Mouse (Mus musculus): ENCODE measurements around the gene Hist3h2ba.

The Hist3h2ba gene

DNA sequence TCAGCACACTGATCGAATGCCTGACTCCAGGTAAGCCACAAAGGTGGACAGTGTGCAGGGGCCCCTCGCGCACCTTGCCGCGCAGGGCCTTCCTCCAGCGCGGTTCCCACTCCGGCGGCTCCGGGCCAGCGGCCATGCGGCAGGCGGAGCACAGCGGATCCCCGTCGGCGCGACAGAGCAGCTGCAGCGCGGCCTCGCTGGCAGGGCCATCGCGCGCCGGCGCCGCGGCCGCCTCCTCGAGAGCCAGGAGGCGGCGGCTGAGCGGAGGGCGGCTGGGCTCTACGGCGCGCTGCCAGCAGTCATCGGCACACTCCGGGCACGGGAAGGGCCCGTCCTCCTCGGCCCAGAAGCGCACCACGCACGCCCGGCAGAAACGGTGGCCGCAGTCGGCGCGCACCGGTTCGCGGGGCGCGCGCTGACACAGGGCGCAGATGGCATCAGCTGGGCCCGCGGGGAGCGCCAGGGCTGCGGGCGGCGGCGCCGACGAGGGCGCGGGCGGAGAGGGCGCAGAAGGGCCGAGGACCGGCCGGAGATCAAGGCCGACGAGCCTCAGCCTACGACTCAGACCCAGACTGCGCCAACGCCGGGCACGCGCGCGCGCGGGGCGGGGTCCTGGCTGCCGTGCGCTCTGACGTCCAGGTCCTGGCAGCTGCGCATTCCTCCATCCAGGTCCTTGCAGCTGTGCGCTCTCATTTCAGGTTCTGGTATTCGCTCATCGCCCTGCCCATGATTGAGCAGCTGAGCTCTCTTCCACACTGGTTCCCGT is 10.2 kb upstream of the Hist3h2ba start, which contains the start of gene Rnf187:
Gene Rnf187, minus strand, starts transcription at position 595 of the 766 bp plus-strand sequence.
- DNase-seq (ENCODE audit: low read depth), result peak; percentile 89

DNA sequence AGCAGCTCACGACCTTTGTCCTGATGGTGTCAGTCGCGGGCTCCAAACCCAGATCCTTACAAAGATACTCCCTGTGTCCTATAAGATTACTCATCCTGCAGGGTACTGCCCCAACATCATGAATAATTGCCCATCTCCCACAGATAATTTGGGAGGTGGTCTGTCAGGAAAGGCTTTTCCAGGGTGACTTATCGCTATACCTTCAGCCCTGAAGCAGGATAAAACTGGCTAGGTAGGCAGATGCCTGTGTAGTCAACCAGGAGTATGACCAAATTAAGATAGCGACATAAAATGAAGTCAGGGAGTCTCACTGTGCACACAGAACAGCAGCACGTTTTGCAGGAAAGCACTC is 9.7 kb upstream of the Hist3h2ba start:
- no peak for DNase-seq (ENCODE audit: low read depth)

DNA sequence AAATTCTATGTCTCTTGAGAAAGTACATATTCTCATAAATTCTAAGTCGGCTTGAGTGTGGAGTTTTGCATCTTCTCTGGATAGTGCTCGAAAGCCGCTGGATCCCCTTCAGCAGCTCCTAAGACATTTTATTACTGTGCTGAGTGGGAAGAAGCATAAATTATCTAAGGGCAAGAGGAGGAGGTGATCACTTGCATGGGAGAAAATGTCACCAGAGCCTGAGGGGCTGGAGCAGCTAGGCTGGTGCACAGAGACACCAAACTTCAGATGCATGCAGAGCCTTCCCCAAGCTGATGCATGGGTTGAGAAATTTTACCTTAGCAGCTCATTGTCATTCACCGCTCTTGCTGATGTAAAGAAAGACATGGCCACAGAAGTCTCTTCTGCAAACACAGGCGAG is 4.6 kb upstream of the Hist3h2ba start:
- no peak for DNase-seq (ENCODE audit: low read depth)

DNA sequence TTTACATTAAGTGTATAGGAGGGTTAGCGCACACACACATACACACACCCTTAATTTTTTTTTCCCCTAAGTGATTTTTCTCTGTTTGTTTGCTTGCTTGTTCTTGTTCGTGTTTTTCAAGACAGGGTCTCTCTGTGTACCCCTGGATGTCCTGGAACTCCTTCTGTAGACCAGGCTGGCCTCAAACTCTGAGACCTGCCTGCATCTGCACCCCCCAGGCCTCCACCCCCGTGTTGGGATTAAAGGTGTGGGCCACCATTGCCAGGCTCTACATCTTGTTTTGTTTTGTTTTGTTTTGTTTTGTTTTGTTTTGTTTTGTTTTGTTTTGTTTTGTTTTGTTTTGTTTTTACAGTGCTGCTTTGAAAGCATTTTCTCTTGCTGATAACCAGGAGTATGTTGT is 1.4 kb upstream of the Hist3h2ba start:
- no peak for DNase-seq (ENCODE audit: low read depth)

DNA sequence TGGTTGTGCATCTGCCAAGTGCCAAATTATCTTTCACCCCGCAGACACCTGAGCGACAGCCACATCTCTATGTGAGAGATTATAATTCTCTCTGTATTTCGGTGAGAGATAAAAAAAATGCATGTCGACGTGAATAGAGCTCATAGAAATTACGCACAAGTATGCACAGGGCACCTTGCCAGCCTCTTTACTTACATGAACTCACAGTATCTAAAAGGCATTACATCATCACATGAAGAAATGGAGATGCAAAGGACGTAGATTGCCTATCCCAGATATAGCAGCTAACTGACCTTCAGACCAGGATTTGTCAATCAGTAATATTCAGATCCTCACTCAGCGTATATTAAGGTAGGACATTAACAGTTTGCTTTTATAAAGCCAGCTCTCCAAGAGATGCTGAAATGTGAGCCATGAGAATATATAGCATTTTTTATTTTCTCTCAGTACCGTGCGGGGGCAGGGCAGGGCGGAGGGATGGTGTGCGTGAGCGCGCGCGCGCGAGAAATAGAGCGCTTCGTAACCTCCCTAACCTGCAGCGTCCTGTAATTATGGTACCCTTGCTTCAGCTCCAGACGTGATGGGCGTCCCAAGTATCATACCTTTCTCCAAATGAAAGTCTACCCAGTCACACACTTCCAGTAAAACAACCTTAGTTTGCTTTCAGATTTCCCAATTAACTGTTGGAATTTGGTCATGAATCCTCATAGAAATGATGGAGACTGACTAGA is 757 bp upstream of the Hist3h2ba start:
- DNase-seq (ENCODE audit: low read depth), result no peak

DNA sequence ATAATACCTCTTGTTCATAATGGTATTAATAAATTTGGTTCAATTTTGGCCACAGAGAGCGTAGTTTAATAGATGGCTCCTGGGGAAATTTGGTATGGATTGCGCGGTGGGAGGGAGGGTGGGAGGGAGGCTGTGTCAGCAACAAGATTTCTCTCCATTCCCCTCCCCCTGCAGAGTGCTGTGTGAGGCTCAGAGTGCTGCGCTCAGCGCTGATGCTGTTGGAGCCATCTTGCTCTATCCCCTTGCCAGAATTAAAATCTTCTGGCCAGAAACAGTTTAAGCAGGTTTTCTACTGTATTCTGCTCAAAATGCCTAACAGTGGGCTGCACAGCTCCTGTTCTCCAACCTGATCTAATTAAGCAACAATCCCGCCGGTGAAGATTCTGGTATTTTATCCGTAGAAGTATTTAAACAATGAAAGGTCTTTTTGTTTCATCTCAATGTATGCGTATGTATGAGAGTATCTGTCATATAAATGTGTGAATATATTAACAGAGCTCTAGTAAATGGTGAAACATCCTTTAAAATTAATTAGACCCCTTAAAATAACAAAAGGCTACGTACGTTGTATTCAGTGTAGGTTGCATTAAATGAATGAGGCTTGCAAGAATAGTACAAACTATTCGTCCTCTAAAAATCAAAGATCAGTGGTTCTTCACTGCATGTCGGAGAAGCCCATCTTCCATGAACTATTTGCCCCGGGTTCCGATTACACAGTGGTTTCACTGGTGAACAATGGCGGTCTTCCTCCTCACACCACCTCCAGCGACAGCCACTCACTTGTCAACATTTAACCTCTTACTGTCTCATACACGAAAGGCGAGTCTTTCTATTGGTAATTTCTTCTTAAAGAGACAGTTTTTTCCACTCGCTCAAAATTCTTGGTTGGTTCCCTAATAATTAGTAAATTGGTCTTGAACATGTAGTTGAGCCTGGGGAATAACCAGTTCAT is 1.0 kb downstream of the Hist3h2ba start:
- DNase-seq (ENCODE audit: low read depth), result no peak

DNA sequence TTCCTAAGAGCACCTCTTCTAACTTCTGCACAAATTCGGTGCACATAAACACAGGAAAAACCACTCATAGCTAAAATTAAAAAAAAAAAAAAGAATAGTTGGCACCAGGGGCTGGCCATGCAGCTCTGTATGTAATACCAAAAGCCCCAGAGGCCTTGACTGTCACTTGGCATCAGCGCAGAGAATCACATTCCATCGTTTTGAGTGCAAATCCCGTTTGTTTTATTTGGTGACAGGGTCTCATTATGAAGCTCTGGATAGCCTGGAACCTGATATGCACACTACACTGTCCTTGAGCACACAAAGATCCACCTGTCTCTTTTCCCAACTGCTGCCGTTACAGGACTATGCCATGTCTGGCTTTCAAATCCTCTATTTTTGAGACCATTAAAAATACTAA is 2.5 kb downstream of the Hist3h2ba start:
- DNase-seq (ENCODE audit: low read depth), result no peak

DNA sequence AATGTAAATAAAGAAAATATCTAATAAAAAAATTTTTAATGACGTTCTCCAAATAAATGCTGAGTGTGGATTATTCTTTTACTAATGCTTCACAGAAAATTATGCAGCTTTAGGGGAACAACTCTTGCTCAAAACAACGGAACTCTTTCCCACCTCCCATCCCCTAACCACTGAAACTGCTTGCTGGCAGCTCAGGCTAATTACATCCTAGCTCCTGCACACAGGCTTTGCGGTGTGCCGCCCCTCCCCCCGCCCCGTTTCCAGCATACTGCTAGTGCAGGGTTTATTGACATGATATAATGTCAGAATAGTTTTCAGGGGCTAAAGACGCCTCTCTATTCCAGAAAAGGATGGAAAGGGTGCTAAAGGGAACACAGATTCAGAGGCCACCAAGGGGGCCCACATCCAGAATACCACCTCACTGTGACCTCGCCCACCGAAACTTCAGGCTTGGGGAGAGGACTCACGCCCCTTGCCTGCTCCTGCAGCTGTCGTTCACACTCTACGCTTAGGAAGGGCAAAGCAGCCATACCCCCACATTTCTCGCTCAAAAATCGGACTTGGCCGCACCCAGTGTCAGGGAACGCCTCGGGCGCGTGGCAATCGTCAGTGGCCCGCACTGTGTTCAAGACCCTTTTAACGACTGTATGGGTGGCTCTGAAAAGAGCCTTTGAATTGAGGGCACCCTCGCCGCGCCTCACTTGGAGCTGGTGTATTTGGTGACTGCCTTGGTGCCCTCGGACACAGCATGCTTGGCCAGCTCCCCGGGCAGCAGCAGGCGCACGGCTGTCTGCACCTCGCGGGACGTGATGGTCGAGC is 4.8 kb downstream of the Hist3h2ba start:
- DNase-seq (ENCODE audit: low read depth), result peak; percentile 72

DNA sequence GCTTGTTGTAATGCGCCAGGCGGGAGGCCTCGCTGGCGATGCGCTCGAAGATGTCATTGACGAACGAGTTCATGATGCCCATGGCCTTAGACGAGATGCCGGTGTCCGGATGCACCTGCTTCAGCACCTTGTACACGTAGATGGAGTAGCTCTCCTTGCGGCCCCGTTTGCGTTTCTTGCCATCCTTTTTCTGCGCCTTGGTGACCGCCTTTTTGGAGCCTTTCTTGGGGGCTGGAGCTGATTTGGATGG is 5.4 kb downstream of the Hist3h2ba start:
- DNase-seq (ENCODE audit: low read depth), result peak; percentile 39

DNA sequence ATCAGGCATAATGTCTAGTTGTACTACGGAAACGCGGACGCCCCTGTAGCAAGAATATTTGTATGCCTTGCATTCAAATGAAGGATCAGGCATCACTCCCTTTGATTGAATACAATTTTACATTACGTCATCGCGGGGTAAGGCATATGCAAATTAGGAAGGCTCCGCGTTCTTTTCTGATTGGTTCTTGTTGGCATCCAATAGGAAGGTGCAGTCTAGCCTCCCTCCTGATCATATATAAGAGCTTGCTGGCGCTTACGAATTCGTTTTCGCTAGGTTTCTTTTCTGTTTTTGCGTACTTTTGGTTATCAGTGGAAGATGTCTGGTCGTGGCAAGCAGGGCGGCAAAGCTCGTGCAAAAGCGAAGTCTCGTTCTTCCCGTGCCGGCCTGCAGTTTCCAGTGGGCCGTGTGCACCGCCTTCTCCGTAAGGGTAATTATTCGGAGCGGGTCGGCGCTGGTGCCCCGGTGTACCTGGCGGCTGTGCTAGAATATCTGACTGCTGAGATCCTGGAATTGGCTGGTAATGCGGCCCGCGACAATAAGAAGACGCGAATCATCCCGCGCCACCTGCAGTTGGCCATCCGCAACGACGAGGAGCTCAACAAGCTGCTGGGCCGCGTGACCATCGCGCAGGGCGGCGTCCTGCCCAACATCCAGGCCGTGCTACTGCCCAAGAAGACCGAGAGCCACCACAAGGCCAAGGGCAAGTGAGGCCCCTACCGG is 5.9 kb downstream of the Hist3h2ba start, which contains the start of the genes Hist3h2a and Trim17:
Gene Hist3h2a, plus strand, starts transcription at position 266 of the 723 bp plus-strand sequence.
Gene Trim17, plus strand, starts transcription at position 266 of the 723 bp plus-strand sequence.
- peak; percentile 100 for DNase-seq (ENCODE audit: low read depth)

DNA sequence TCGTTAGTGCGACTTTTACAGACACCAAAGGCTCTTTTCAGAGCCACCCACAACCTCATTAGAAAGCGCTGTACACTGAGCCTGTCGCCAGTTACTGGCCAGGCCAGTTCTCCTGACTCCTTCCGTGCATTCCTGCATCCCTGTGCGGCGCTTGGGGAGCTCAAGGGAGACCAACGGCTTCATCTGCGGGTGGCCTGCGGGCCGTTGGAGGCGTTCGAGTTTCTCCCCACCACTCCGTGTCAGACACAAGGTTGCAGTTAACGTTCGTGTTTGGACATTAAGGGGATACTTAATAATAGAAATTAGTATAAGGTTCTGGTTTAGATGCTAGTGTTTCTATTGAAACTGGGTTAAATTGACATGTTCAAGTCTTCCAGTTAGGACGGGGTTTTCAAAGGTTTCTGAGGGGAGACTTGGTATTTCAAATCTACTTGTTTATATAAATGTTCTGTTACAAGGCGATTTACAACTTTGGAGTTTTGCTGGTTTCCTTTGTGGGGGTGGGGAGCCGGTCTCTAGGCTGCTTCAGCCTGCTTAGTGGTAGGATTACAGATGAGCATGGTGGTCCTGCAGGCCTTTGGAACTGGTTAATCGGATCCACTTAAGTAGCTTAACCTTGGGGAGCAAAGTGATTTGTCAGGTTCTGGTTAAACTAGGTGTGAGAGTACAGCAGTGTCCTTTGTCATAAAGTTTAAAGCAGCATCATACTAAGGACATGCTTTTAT is 6.6 kb downstream of the Hist3h2ba start:
- DNase-seq (ENCODE audit: low read depth), result peak; percentile 69

DNA sequence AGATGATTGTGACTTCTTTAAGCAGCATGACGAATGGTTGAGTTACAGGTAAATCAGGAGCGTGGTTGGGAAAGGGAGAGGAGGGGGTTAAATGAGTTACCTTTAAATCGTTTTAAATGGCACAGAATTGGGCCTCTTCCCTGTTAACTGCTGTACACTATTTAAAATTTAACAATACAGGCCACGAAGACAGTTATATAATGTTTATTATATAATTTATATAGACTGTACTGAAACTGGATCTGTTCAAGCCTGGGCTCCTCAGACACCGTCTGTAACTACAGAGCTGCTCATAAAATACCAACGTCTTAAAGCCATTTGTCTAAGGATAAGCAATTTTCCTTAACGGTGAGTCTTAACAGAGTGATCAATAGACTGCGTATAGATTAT is 7.1 kb downstream of the Hist3h2ba start:
- no peak for DNase-seq (ENCODE audit: low read depth)

DNA sequence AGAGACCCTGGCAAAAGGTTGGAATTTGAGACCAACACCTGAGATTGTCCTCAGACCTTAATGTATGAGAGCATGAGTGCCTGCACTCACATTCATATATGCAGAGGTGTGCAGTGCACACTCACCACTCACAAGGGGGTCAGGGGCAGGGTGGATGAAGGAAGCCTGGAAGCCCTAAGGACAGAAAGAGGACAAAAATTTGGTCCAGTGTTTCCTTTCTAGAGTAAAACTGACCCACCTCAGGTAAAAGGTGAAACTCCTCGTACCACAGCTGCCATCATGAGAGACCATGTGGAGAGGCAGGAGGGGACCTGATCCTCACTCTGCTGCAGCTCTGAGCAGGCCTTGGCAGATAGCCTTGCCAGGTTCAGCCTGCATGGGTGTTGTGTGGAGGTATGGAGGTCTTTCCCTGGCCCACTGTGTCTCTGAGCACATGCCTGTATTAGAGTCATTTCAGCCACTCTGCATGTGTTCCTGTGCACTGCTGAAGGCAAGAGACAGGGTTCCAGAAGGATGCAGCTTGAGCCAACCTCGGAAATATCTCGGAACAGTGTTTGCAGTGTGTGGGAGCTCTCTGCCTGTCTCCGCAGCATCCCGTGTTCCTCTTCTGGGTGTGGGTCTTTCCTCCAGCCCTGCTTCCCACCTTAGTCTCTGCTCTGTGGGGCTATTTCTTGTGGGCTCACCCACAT is 8.7 kb downstream of the Hist3h2ba start:
- DNase-seq (ENCODE audit: low read depth), result no peak

DNA sequence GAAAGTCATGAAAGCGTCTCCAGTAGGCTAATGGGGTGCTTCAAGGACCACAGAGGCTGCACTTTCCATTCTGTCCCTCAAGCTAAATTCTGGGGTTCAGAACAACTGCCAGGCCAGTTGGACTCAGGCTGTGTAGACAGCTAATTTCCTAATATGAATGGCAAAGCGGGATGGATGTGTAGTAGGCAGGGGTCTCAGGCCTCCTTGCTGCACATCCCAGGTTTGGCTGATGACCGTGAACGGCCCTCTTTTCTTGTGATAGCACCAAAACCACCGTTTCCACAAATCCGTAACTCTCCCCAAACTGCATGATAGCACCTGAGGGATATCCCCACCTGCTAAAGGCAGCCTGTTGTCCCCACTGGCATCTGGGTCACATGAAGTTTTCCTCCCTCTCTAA is 9.8 kb downstream of the Hist3h2ba start:
- no peak for DNase-seq (ENCODE audit: low read depth)

DNA sequence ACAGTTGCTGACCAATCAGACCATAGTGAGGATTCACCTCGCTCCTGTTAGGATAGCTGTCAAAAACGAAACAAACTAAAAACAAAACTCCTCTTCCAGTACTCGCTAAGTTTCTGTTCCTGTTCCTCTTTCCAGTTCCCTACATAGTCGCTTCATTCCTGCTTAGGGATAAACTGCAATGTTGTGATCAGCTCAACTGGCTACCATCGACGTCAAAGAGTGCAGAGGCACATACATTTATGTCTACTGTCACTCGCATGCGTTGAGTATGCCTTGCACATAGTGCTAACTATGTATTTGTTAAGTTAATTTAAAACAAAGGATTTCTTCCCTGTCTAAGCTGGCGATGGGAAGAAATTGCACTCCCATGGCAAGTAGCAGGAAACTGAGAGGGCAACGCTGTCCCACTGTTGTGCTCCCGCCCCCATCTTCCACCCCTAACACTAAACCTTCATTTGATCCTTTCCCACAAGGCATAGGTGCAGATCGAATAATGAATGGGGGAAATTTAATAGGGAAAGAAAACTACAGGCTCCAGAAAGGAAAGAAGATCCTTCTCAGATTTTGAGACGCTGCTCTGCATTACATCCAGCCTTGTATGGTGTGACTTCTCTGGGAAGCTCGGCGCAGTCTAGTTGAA is 10.6 kb downstream of the Hist3h2ba start:
- DNase-seq (ENCODE audit: low read depth), result peak; percentile 52

DNA sequence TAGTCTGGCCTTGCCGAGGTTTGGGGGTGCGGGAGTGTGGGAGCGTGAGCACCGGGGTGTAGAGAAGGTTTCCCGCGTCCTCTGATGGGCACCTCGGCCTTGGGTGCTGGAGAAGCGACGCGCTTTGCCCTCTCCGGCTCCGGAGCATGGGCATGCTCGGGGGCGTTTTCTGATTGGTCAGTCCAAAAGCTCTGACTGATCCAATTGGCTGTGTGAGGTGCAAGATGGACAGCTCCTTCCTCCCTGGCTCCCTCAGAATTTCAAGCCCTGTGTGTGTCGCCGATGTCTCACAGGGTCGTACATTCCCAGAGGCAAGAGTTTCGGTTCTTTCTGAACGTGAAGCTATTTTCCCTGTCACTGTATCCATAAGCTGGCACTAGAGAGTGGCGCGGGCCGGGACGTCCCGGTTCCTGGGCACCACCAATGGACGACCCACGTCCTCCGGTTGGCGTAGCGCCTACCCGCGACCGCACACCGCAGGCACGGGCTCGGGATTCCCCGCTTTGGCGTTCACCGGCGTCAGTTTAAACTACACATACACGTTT is 11.3 kb downstream of the Hist3h2ba start:
- DNase-seq (ENCODE audit: low read depth), result peak; percentile 95

DNA sequence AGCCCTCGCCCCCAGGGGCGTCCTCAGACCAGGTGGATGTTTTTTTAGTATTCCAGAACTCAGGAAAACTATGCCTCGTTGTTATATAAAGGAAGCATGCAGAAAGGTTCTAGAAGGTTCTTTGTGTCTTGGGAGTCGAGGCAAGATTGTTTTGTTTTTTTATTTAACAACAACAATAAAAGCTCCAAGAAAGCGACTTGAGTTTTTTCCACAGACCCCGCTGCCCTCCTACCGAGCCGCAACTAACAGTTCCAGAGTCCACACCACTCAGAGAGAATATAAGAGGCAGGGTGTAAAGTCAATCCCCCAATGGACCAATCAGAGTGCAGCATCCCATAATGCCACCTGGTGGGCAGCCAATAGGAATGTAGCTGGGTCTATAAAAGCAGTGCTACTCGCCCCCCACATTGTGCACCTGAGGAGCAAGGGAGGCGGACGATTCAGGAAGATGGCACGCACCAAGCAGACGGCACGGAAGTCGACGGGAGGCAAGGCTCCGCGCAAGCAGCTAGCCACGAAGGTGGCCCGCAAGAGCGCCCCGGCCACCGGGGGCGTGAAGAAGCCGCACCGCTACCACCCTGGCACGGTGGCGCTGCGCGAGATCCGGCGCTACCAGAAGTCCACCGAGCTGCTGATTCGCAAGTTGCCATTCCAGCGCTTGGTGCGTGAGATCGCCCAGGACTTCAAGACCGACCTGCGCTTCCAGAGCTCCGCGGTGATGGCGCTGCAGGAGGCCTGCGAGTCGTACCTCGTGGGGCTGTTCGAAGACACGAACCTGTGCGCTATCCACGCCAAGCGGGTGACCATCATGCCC is 12.9 kb downstream of the Hist3h2ba start:
- DNase-seq (ENCODE audit: low read depth), result no peak

DNA sequence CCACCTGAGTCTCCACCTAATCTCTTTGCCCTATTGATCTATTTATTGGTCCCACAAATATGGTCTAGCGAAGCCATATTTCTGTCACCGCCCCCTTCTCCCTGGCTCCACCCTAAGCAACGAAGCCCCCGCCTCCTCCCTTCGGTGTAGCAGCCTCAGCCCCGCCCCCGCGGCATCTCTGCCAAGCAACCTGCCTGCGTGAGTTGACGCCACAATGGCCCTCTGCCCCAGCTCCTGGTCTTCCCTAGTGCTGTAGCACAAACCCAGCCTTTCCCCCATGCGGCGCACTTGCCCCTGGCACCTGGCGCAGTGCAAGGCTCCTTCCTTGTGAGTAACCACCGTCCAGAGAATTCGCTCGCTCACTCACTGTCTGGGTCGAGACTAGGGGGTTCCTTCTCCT is 14.8 kb downstream of the Hist3h2ba start:
- DNase-seq (ENCODE audit: low read depth), result no peak
